Mouse (Mus musculus) lung, adult 2 months (tissue): Measurements from ENCODE around the gene Dmbt1.

Experiments
- CTCF ChIP-seq: fragments of 200-500 bp; IDR thresholded peaks from 2 replicates; pipeline ENCODE4 v1.5.1; 2011; ENCODE audit warnings: mild to moderate bottlenecking, low read length, control low read depth; ENCODE audit not compliant: insufficient read depth
- POLR2A ChIP-seq: fragments of 200-500 bp; IDR thresholded peaks from 2 replicates; pipeline ENCODE4 v1.6.1; 2011; ENCODE audit warnings: low read depth, mild to moderate bottlenecking, control low read depth, low read length, borderline replicate concordance; ENCODE audit errors: extremely low read depth

DNA sequence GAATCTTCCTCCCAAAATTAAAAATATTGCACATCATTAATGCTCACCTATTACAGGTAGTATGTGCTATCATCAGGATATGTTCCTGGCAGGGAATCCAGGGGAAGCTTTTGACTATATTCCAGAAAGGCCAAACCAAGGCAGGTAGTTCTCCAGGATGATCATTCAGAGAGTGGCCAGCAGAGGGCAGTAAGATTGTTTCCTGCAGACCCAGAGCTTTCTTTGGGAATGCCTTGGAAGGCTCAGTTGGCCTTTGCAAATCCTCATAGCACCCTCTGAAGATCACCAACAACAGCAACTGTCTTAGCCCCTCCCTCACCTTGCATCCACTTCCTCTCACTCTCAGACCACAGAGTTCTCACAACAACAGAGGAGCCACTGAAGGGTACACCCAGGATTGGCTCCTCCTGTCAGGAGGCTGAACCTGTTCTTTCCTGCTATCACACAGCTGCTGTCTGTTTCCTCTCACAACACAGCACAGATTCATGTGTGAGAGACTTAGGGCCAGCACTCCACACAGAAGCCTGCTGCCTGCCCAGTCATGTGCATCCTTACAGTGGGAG is 23.0 kb downstream of the Dmbt1 start:
- TF ChIP-seq POLR2A, result no peak
- peak; percentile 22; the same call in 1 of the 2 replicates for TF ChIP-seq CTCF
